Mouse (Mus musculus) heart, embryonic 14.5 days (tissue): ENCODE measurements at regions not wholly inside any gene's neighbourhood (a gene's known extent, or its start where the extent isn't known, plus 50 kb on each side); places are given as distances from the start of the nearest gene placed in this dataset.
"Not testable (repeated sequence)": the region's sequence is repeated elsewhere in the genome, so short reads cannot be mapped to it uniquely, and the experiment has no call there.

Source experiments
- ATAC-seq: fragments of 200-750 bp; cut with Nextera tagmentation; 2 replicates; pipeline ENCODE4 v1.8.0; 2017; ENCODE audit warnings: low read depth, moderate TSS enrichment; ENCODE audit not compliant: insufficient number of reproducible peaks, insufficient read depth, low FRiP score
- H3K27ac ChIP-seq, 2 experiments: fragments of 200-500 bp in 1 of 2; fragments of 300-500 bp in 1 of 2; sonication (generic) in 1 of 2; replicated peaks in 1 of 2; 2 replicates each; pipeline ENCODE4 v1.5.1; 2012 to 2014; ENCODE audit warnings: low read depth in 2 of 2, low read length in 2 of 2, control low read depth in 1 of 2, mild to moderate bottlenecking in 1 of 2, mixed read lengths in 1 of 2; ENCODE audit not compliant: control insufficient read depth in 1 of 2, insufficient read depth in 1 of 2
- H3K27me3 ChIP-seq: fragments of 300-500 bp; sonication (generic); 2 replicates; pipeline ENCODE4 v1.6.1; 2014; ENCODE audit warnings: mild to moderate bottlenecking, low read length, control low read depth; ENCODE audit not compliant: control insufficient read depth, insufficient read depth
- H3K36me3 ChIP-seq: fragments of 300-500 bp; sonication (generic); 2 replicates; pipeline ENCODE4 v1.6.1; 2014; ENCODE audit warnings: mild to moderate bottlenecking, control low read depth, low read length, mixed read lengths; ENCODE audit not compliant: control insufficient read depth, insufficient read depth
- H3K4me1 ChIP-seq, 2 experiments: fragments of 200-500 bp in 1 of 2; fragments of 300-500 bp in 1 of 2; sonication (generic) in 1 of 2; 2 replicates each; pipeline ENCODE4 v1.6.1; 2012 to 2014; ENCODE audit warnings: low read length in 2 of 2, control low read depth in 1 of 2, mixed read lengths in 1 of 2; ENCODE audit not compliant: control insufficient read depth in 2 of 2, insufficient read depth in 2 of 2
- H3K4me2 ChIP-seq: fragments of 300-500 bp; sonication (generic); 2 replicates; pipeline ENCODE4 v1.6.1; 2014; ENCODE audit warnings: mild to moderate bottlenecking, low read length
- H3K4me3 ChIP-seq, 2 experiments: fragments of 200-500 bp in 1 of 2; fragments of 300-500 bp in 1 of 2; sonication (generic) in 1 of 2; 2 replicates each; pipeline ENCODE4 v1.5.1; 2012 to 2014; ENCODE audit warnings: low read length in 2 of 2, mild to moderate bottlenecking in 2 of 2, control low read depth in 1 of 2, low read depth in 1 of 2, moderate library complexity in 1 of 2; ENCODE audit not compliant: control insufficient read depth in 1 of 2, insufficient read depth in 1 of 2
- H3K9ac ChIP-seq: fragments of 300-500 bp; sonication (generic); 2 replicates; pipeline ENCODE4 v1.6.1; 2014; ENCODE audit warnings: mild to moderate bottlenecking, low read length
- H3K9me3 ChIP-seq: fragments of 300-500 bp; sonication (generic); 2 replicates; pipeline ENCODE4 v1.6.1; 2016; ENCODE audit warnings: low read length, control low read depth; ENCODE audit not compliant: control insufficient read depth
- WGBS: fragments of 180-500 bp; shearing (Covaris S2); extraction: QIAGEN DNeasy Blood & Tissue Kit; methylation state at CpG from one replicate; pipeline ENCODE4 v1.1.7; 2014; 5-methylcytosine and 5-hydroxymethylcytosine counted together

DNA sequence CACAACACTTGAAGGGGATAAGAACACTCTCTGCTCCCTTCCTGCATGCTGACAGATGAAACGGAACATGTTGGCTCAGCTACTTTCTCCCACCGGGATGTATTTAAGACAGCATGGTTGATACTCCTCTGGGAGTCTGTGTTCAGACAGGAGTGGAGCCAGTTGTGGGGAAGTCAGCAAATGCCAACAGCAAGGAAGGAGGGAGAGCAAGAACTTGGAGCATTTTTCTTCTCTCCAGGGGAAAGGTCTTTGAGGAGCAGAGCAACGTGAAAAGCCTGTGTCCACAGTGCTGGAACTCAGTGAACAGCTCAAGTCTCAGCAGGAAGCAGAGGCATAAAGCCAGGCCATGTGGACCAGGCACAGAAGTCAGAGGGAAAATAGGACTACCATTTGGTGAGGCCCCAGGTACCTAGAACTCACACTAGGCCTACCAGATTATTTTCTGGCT is 188.8 kb upstream of the Dmac1 start:
- WGBS = 35% methylated on average over 3 of the region's 3 CpGs
- no peaks in the 10 kb centered on the region for H3K4me1 ChIP-seq
- H3K27me3 ChIP-seq = no peaks in the 10 kb centered on the region
- ATAC-seq = no peak
- H3K4me3 ChIP-seq = no peak overlapping the region
- no peak overlapping the region for H3K4me2 ChIP-seq
- H3K36me3 ChIP-seq = no peaks in the 10 kb centered on the region
- no peaks in the 10 kb centered on the region for H3K9me3 ChIP-seq
- H3K9ac ChIP-seq = no peak overlapping the region
- no peak overlapping the region for H3K27ac ChIP-seq

DNA sequence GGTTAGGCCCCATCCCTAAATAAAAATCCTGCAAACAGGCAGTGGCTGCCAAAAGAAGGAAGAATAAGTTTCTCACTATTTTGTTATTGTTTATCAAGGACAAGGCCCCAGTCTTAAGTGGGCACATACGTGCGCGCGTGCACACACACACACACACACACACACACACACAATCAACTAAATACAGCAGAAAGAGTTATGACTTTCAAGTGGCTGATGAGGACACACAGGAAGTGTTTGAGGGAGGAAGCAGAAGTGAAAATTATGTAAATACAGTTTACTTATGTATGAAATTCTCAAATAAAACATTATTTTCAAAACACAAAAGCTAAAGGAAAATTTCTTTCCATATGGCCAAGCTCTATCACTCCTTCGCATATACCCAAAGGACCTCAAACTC is 185.5 kb upstream of the Dmac1 start:
- H3K4me2 ChIP-seq = no peak overlapping the region
- no peak for ATAC-seq
- H3K27ac ChIP-seq = no peak overlapping the region
- no peaks in the 10 kb centered on the region for H3K36me3 ChIP-seq
- WGBS = 92% methylated on average over 5 of the region's 5 CpGs
- no peaks in the 10 kb centered on the region for H3K4me1 ChIP-seq
- no peak overlapping the region for H3K4me3 ChIP-seq
- no peaks in the 10 kb centered on the region for H3K27me3 ChIP-seq
- H3K9ac ChIP-seq = no peak overlapping the region
- no peaks in the 10 kb centered on the region for H3K9me3 ChIP-seq

- H3K4me3 ChIP-seq = no peak overlapping the region
- no peak overlapping the region for H3K27ac ChIP-seq
- H3K9me3 ChIP-seq = peaks cover 4% of the 10 kb centered on the region; the same call in 1 of the 2 replicates
- H3K4me1 ChIP-seq = no peaks in the 10 kb centered on the region
- 62% methylated on average over 4 of the region's 4 CpGs for WGBS
- H3K9ac ChIP-seq = no peak overlapping the region
- no peaks in the 10 kb centered on the region for H3K27me3 ChIP-seq
- no peaks in the 10 kb centered on the region for H3K36me3 ChIP-seq
- H3K4me2 ChIP-seq = no peak overlapping the region
- no peak for ATAC-seq
These were observed 171.4 kb upstream of the Dmac1 start for GRCm38 (mm10) chr4:75449478-75449877.

DNA sequence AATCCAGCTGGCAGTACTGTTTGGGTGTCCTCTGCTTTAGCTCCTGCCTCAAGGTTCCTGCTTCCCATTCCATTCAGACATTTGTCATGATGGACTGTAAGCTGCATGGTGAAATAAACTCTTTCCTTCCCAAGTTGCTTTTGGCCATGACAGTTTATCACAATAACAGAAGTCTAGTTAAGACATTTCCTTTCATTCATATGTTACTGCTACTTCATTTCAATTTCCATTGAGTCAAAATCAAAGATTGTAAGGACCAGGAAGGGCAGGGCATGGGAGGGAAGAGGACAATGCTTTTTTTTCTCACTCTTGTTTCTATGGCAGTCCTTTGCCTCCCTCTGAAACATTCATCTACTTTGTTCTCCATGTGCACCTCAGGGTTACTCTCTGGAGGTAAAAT is 145.2 kb upstream of the Dmac1 start:
- no peaks in the 10 kb centered on the region for H3K27me3 ChIP-seq
- H3K36me3 ChIP-seq = no peaks in the 10 kb centered on the region
- no peak for ATAC-seq
- H3K4me3 ChIP-seq = no peak overlapping the region
- H3K9ac ChIP-seq = no peak overlapping the region
- no peak overlapping the region for H3K27ac ChIP-seq
- no peaks in the 10 kb centered on the region for H3K4me1 ChIP-seq
- no peak overlapping the region for H3K4me2 ChIP-seq
- no peaks in the 10 kb centered on the region for H3K9me3 ChIP-seq

- not testable (repeated sequence) for H3K27me3 ChIP-seq, ATAC-seq, H3K9me3 ChIP-seq, H3K36me3 ChIP-seq, H3K9ac ChIP-seq, H3K4me2 ChIP-seq, H3K27ac ChIP-seq, H3K4me1 ChIP-seq, H3K4me3 ChIP-seq
- 91% methylated on average over 3 of the region's 3 CpGs for WGBS
These were observed 122.6 kb upstream of the Dmac1 start for GRCm38 (mm10) chr4:75400754-75401153.

DNA sequence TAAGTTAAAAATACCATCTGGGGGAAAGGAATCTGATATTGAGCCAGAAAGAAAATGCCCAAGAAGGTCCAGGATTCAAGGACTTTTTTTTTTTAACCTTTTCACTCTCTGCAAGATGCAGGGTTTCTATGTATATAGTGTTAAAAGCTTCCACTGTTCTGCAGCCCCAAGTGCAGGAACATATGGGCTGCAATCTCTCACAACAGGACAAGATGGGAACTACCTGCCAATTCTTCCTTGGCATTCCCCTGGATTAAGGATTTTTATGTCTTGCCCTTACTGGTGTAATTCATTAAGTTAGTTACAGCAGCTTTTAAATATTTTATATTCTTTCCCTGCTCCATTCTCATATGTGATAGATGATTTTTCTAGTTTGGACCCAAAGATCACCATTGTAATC is 116.9 kb upstream of the Dmac1 start:
- Histone ChIP-seq H3K9me3 (no peaks in the 10 kb centered on the region), H3K36me3 (no peaks in the 10 kb centered on the region), H3K4me3 (no peak overlapping the region), H3K4me1 (no peaks in the 10 kb centered on the region), H3K4me2 (no peak overlapping the region), H3K27ac (no peak overlapping the region), H3K27me3 (no peaks in the 10 kb centered on the region), H3K9ac (no peak overlapping the region)
- no peak for ATAC-seq

GRCm38 (mm10) chr4:75394264-75394663 is 116.2 kb upstream of the Dmac1 start:
- 63% methylated on average over 2 of the region's 2 CpGs for WGBS
- H3K4me2 ChIP-seq = no peak overlapping the region
- no peak overlapping the region for H3K9ac ChIP-seq
- no peaks in the 10 kb centered on the region for H3K36me3 ChIP-seq
- no peak overlapping the region for H3K27ac ChIP-seq
- no peaks in the 10 kb centered on the region for H3K27me3 ChIP-seq
- H3K4me1 ChIP-seq = no peaks in the 10 kb centered on the region
- no peak for ATAC-seq
- H3K9me3 ChIP-seq = no peaks in the 10 kb centered on the region
- no peak overlapping the region for H3K4me3 ChIP-seq

GRCm38 (mm10) chr4:75386271-75386938 is 108.3 kb upstream of the Dmac1 start:
- no peaks in the 10 kb centered on the region for H3K27me3 ChIP-seq
- H3K9me3 ChIP-seq = no peaks in the 10 kb centered on the region
- no peaks in the 10 kb centered on the region for H3K36me3 ChIP-seq
- H3K9ac ChIP-seq = no peak overlapping the region
- no peak for ATAC-seq
- H3K4me3 ChIP-seq = no peak overlapping the region
- H3K27ac ChIP-seq = no peak overlapping the region
- H3K4me2 ChIP-seq = no peak overlapping the region
- 57% methylated on average over 3 of the region's 3 CpGs for WGBS
- peaks cover 0 to 4% of the 10 kb centered on the region in 2 experiments; a peak in 2 of 4 replicates for H3K4me1 ChIP-seq
